Mouse (Mus musculus): Measurements from ENCODE around the gene Ccr5.

DNA sequence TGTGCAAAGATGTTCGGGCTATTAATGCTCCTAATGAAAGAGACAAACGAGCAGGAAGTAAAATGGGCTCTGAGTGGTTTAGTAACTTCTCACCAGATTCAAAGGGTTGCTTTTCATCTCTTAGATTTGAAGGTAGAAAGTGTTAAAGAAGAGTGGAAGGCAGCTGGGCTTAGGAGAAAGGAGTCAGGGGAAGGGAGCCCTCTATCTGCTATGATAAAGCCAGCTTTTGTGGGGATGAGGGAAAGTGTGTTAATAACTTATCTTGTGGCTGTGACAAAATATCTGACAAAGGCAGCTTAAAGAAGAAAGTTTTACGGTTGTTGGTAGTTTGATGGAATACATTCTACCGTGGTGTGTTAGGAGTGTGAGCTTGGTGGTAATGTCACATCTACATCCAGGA, 6.1 kb downstream of the Ccr5 start:
- TF ChIP-seq CTCF (IDR thresholded peaks at IDR 0.05; ENCODE audit: extremely low read depth, insufficient read depth, insufficient read length, insufficient replicate concordance) (no peak), POLR2A (IDR thresholded peaks at IDR 0.05; ENCODE audit: low read depth, low read length) (no peak)

All from spleen, adult 2 months (tissue).